Mouse (Mus musculus) lung, adult 2 months (tissue): ENCODE results near the gene Cc2d1b.

Experiments used
- CTCF ChIP-seq: fragments of 200-500 bp; IDR thresholded peaks from 2 replicates; pipeline ENCODE4 v1.5.1; 2011; ENCODE audit warnings: mild to moderate bottlenecking, low read length, control low read depth; ENCODE audit not compliant: insufficient read depth
- POLR2A ChIP-seq: fragments of 200-500 bp; IDR thresholded peaks from 2 replicates; pipeline ENCODE4 v1.6.1; 2011; ENCODE audit warnings: low read depth, mild to moderate bottlenecking, control low read depth, low read length, borderline replicate concordance; ENCODE audit errors: extremely low read depth

DNA sequence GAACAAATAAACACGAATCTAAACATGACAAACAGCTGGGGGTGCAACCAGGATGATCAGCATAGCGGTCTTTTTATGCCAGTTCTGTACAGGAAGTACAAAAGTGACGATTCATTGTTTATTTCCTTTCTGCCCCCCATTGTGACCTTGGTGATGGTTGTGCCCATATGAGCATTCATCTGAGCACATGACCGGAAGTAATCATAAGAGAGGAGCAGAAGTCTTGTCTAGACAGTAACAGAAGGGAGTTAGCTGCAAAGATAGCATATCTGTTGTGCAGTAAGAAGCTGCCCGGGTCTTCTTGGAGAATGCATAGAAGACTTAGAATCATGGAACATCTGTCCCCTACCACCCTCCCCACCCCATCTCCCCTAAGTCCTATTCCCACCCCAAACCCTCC, 19.0 kb downstream of the Cc2d1b start:
- TF ChIP-seq CTCF, result no peak
- no peak for TF ChIP-seq POLR2A
